Mouse (Mus musculus): ENCODE measurements around the gene Bsn. TPM values are rescaled to one million over a fixed set of nuclear protein-coding genes. Genes with fewer than 3 reads are reported as not detected.
A peak's percentile ranks its signal among the peaks of the same experiment; 100 is the strongest.
"Not testable (repeated sequence)": the region's sequence is repeated elsewhere in the genome, so short reads cannot be mapped to it uniquely, and the experiment has no call there.

The Bsn gene
- polyA plus RNA-seq, 1 experiment from 2014 or later, result 5.7 TPM

- no peak for DNase-seq (ENCODE audit: low spot score)
- Histone ChIP-seq H3K4me2 (no peak overlapping the region), H3K27ac (ENCODE audit: low read depth, low read length) (no peak overlapping the region), H3K4me1 (replicated peaks; ENCODE audit: control insufficient read depth, insufficient read depth, low read length) (peaks cover 7% of the 10 kb centered on the region), H3K9me3 (ENCODE audit: control insufficient read depth, low read length) (no peaks in the 10 kb centered on the region), H3K9ac (ENCODE audit: low read depth, low read length) (no peak overlapping the region), H3K4me3 (ENCODE audit: low read depth, low read length) (no peak overlapping the region), H3K27me3 (replicated peaks; ENCODE audit: control insufficient read depth, insufficient read depth, low read length) (no peaks in the 10 kb centered on the region), H3K36me3 (ENCODE audit: control insufficient read depth, insufficient read depth, low read length) (peaks cover 20% of the 10 kb centered on the region)
- ATAC-seq (replicated peaks; ENCODE audit: low FRiP score), result no peak
- 86% methylated on average over 8 of the region's 8 CpGs for WGBS
Observed at GRCm38 (mm10) chr9:108204884-108205570, 14.8 kb upstream of the Bsn start.

- Histone ChIP-seq H3K27ac (ENCODE audit: low read depth, low read length) (no peak overlapping the region), H3K9me3 (ENCODE audit: control insufficient read depth, low read length) (no peaks in the 10 kb centered on the region), H3K27me3 (replicated peaks; ENCODE audit: control insufficient read depth, insufficient read depth, low read length) (no peaks in the 10 kb centered on the region), H3K36me3 (ENCODE audit: control insufficient read depth, insufficient read depth, low read length) (peaks cover 7% of the 10 kb centered on the region), H3K4me2 (no peak overlapping the region), H3K4me3 (ENCODE audit: low read depth, low read length) (no peak overlapping the region), H3K4me1 (replicated peaks; ENCODE audit: control insufficient read depth, insufficient read depth, low read length) (peaks cover 7% of the 10 kb centered on the region), H3K9ac (ENCODE audit: low read depth, low read length) (no peak overlapping the region)
- WGBS, result 29% methylated on average over 13 of the region's 13 CpGs
- no peak for ATAC-seq (replicated peaks; ENCODE audit: low FRiP score)
- DNase-seq (ENCODE audit: low spot score), result no peak
Observed at GRCm38 (mm10) chr9:108203015-108203414, 12.8 kb upstream of the Bsn start.

- ATAC-seq (replicated peaks; ENCODE audit: low FRiP score) (no peak), DNase-seq (ENCODE audit: low spot score) (no peak)
- H3K27me3 ChIP-seq (replicated peaks; ENCODE audit: control insufficient read depth, insufficient read depth, low read length), result no peaks in the 10 kb centered on the region
- H3K27ac ChIP-seq (ENCODE audit: low read depth, low read length), result no peak overlapping the region
- peaks cover 10% of the 10 kb centered on the region for H3K4me1 ChIP-seq (replicated peaks; ENCODE audit: control insufficient read depth, insufficient read depth, low read length)
- whole genome bisulfite sequencing, result 89% methylated on average over 2 of the region's 2 CpGs
- H3K9me3 ChIP-seq (ENCODE audit: control insufficient read depth, low read length), result no peaks in the 10 kb centered on the region
- no peak overlapping the region for H3K4me3 ChIP-seq (ENCODE audit: low read depth, low read length)
- no peak overlapping the region for H3K9ac ChIP-seq (ENCODE audit: low read depth, low read length)
- no peak overlapping the region for H3K4me2 ChIP-seq
- H3K36me3 ChIP-seq (ENCODE audit: control insufficient read depth, insufficient read depth, low read length), result peaks cover 3% of the 10 kb centered on the region; the same call in 1 of the 2 replicates
Observed at GRCm38 (mm10) chr9:108202169-108202568, 12.0 kb upstream of the Bsn start.

GRCm38 (mm10) chr9:108201160-108201559 lies 11.0 kb upstream of the Bsn start:
- no peaks in the 10 kb centered on the region for H3K27me3 ChIP-seq (replicated peaks; ENCODE audit: control insufficient read depth, insufficient read depth, low read length)
- no peaks in the 10 kb centered on the region for H3K36me3 ChIP-seq (ENCODE audit: control insufficient read depth, insufficient read depth, low read length)
- ATAC-seq (replicated peaks; ENCODE audit: low FRiP score), result peak; percentile 99
- peak overlapping the region; percentile 61 for H3K4me2 ChIP-seq
- H3K4me3 ChIP-seq (ENCODE audit: low read depth, low read length), result peak overlapping the region; percentile 17; the same call in 1 of the 2 replicates
- no peak overlapping the region for H3K9ac ChIP-seq (ENCODE audit: low read depth, low read length)
- H3K9me3 ChIP-seq (ENCODE audit: control insufficient read depth, low read length), result no peaks in the 10 kb centered on the region
- peaks cover 13% of the 10 kb centered on the region for H3K4me1 ChIP-seq (replicated peaks; ENCODE audit: control insufficient read depth, insufficient read depth, low read length)
- no peak overlapping the region for H3K27ac ChIP-seq (ENCODE audit: low read depth, low read length)
- WGBS, result under 1% methylated on average over 13 of the region's 13 CpGs
- peak; percentile 87 for DNase-seq (ENCODE audit: low spot score)

GRCm38 (mm10) chr9:108198621-108199020 lies 8.4 kb upstream of the Bsn start:
- no peak for DNase-seq (ENCODE audit: low spot score)
- no peak for ATAC-seq (replicated peaks; ENCODE audit: low FRiP score)
- 68% methylated on average over 4 of the region's 4 CpGs for WGBS
- Histone ChIP-seq H3K27me3 (replicated peaks; ENCODE audit: control insufficient read depth, insufficient read depth, low read length) (no peaks in the 10 kb centered on the region), H3K4me3 (ENCODE audit: low read depth, low read length) (no peak overlapping the region), H3K4me1 (replicated peaks; ENCODE audit: control insufficient read depth, insufficient read depth, low read length) (peaks cover 13% of the 10 kb centered on the region), H3K4me2 (no peak overlapping the region), H3K27ac (ENCODE audit: low read depth, low read length) (no peak overlapping the region), H3K36me3 (ENCODE audit: control insufficient read depth, insufficient read depth, low read length) (no peaks in the 10 kb centered on the region), H3K9me3 (ENCODE audit: control insufficient read depth, low read length) (no peaks in the 10 kb centered on the region), H3K9ac (ENCODE audit: low read depth, low read length) (no peak overlapping the region)

GRCm38 (mm10) chr9:108196920-108197677 lies 6.9 kb upstream of the Bsn start:
- Histone ChIP-seq H3K27ac (ENCODE audit: low read depth, low read length) (no peak overlapping the region), H3K4me2 (peak overlapping the region; percentile 26; the same call in 1 of the 2 replicates), H3K4me1 (replicated peaks; ENCODE audit: control insufficient read depth, insufficient read depth, low read length) (peaks cover 13% of the 10 kb centered on the region), H3K27me3 (replicated peaks; ENCODE audit: control insufficient read depth, insufficient read depth, low read length) (no peaks in the 10 kb centered on the region), H3K9me3 (ENCODE audit: control insufficient read depth, low read length) (no peaks in the 10 kb centered on the region), H3K36me3 (ENCODE audit: control insufficient read depth, insufficient read depth, low read length) (no peaks in the 10 kb centered on the region), H3K4me3 (ENCODE audit: low read depth, low read length) (no peak overlapping the region), H3K9ac (ENCODE audit: low read depth, low read length) (no peak overlapping the region)
- DNase-seq (ENCODE audit: low spot score) (no peak), ATAC-seq (replicated peaks; ENCODE audit: low FRiP score) (no peak)
- WGBS, result 37% methylated on average over 24 of the region's 24 CpGs

- WGBS, result 49% methylated on average over 6 of the region's 6 CpGs
- DNase-seq (ENCODE audit: low spot score); H3K27ac ChIP-seq (ENCODE audit: low read depth, low read length); H3K36me3 ChIP-seq (ENCODE audit: control insufficient read depth, insufficient read depth, low read length); H3K9ac ChIP-seq (ENCODE audit: low read depth, low read length); ATAC-seq (replicated peaks; ENCODE audit: low FRiP score); H3K9me3 ChIP-seq (ENCODE audit: control insufficient read depth, low read length); H3K4me2 ChIP-seq; H3K4me3 ChIP-seq (ENCODE audit: low read depth, low read length); H3K27me3 ChIP-seq (replicated peaks; ENCODE audit: control insufficient read depth, insufficient read depth, low read length): not testable (repeated sequence)
- H3K4me1 ChIP-seq (replicated peaks; ENCODE audit: control insufficient read depth, insufficient read depth, low read length), result peaks cover 13% of the 10 kb centered on the region
Observed at GRCm38 (mm10) chr9:108196222-108196621, 6.0 kb upstream of the Bsn start.

- ATAC-seq (replicated peaks; ENCODE audit: low FRiP score) (no peak), DNase-seq (ENCODE audit: low spot score) (no peak)
- Histone ChIP-seq H3K4me2 (peak overlapping the region; percentile 97), H3K27me3 (replicated peaks; ENCODE audit: control insufficient read depth, insufficient read depth, low read length) (peaks cover 45% of the 10 kb centered on the region), H3K27ac (ENCODE audit: low read depth, low read length) (no peak overlapping the region), H3K36me3 (ENCODE audit: control insufficient read depth, insufficient read depth, low read length) (no peaks in the 10 kb centered on the region), H3K9ac (ENCODE audit: low read depth, low read length) (no peak overlapping the region), H3K9me3 (ENCODE audit: control insufficient read depth, low read length) (no peaks in the 10 kb centered on the region), H3K4me3 (ENCODE audit: low read depth, low read length) (peak overlapping the region; percentile 63), H3K4me1 (replicated peaks; ENCODE audit: control insufficient read depth, insufficient read depth, low read length) (0 out of 2 replicates have a peak, but pooled peaks cover 3% of the 10 kb centered on the region)
- WGBS, result 44% methylated on average over 5 of the region's 5 CpGs
Observed at GRCm38 (mm10) chr9:108189488-108189786, 747 bp downstream of the Bsn start.

GRCm38 (mm10) chr9:108189023-108189422 lies 1.2 kb downstream of the Bsn start:
- WGBS, result 78% methylated on average over 7 of the region's 7 CpGs
- H3K27ac ChIP-seq (ENCODE audit: low read depth, low read length), result no peak overlapping the region
- H3K4me3 ChIP-seq (ENCODE audit: low read depth, low read length), result no peak overlapping the region; the same call in 1 of the 2 replicates
- DNase-seq (ENCODE audit: low spot score), result no peak
- 0 out of 2 replicates have a peak, but pooled peaks cover 3% of the 10 kb centered on the region for H3K4me1 ChIP-seq (replicated peaks; ENCODE audit: control insufficient read depth, insufficient read depth, low read length)
- ATAC-seq (replicated peaks; ENCODE audit: low FRiP score), result no peak
- H3K9ac ChIP-seq (ENCODE audit: low read depth, low read length), result no peak overlapping the region
- H3K4me2 ChIP-seq, result no peak overlapping the region
- peaks cover 45% of the 10 kb centered on the region for H3K27me3 ChIP-seq (replicated peaks; ENCODE audit: control insufficient read depth, insufficient read depth, low read length)
- H3K36me3 ChIP-seq (ENCODE audit: control insufficient read depth, insufficient read depth, low read length), result no peaks in the 10 kb centered on the region
- H3K9me3 ChIP-seq (ENCODE audit: control insufficient read depth, low read length), result no peaks in the 10 kb centered on the region

Data from liver, embryonic 11.5 days (tissue).